ENCODE assay signal across 24 mouse cellular contexts in the genomic region with DNA sequence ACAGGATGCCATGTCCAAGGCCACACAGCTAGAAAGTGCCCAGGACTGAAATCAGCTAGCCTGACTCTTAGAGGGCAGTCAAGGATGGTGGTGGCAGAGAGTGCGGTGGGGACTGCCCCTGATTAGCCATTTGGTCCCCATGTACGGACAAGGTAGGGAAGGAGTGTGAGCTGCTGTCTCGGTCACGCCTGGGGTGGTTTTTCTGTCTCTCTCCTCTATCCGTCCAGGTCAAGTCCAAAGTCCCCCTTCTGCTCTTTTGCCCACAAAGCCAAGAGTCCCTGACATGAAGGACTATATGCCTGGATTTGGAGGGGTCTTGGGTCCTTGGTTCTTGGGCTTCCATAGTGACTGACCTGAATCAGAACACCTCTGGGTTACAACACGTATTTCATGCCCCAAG. TPM values are rescaled to one million over a fixed set of nuclear protein-coding genes. Genes with fewer than 3 reads are reported as not detected.
A peak's percentile ranks its signal among the peaks of the same experiment; 100 is the strongest.
DNase-seq lines count a peak whose midpoint lies in the region; ATAC-seq lines count a peak whose summit lies in the region.
"Had no signal": no experiment of that assay in that cellular context is flagged by ENCODE, and none has a peak within 500 bp of the region (broad histone marks: within the 10 kb centered on the region; RNA-seq: fewer than 3 reads in every experiment).

No protein-coding gene starts in this region.

- no peak overlapping the region for H3K9ac ChIP-seq in liver, embryonic 16.5 days (ENCODE audit: low read depth, low read length)
- H3K9ac ChIP-seq: embryonic facial prominence, embryonic 15.5 days; forebrain, embryonic 13.5 days; neural tube, embryonic 12.5 days had no signal

- no peaks in the 10 kb centered on the region for H3K9me3 ChIP-seq in erythroblast, embryonic 14.5 days (ENCODE audit: control insufficient read depth, low read length)
- no peaks in the 10 kb centered on the region for H3K9me3 ChIP-seq in liver, embryonic 16.5 days (replicated peaks; ENCODE audit: control insufficient read depth, low read length)
- H3K9me3 ChIP-seq: embryonic facial prominence, embryonic 15.5 days; forebrain, embryonic 13.5 days; neural tube, embryonic 12.5 days had no signal

- peak; percentile 70 for DNase-seq in kidney, adult 18-20 months
- peak; percentile 66 for DNase-seq in kidney, postnatal 14 days
- no peak for DNase-seq in urinary bladder, postnatal 25 days (ENCODE audit: low spot score)
- DNase-seq in thymus, postnatal 25 days: no peak
- DNase-seq in left cerebral cortex, adult 18-20 months (ENCODE audit: low spot score in 2 of 2): no peak
- DNase-seq: adrenal gland, postnatal 14 days; cerebellum, adult 18-20 months; gastrocnemius, postnatal 25 days; heart, postnatal 14 days; layer of hippocampus, postnatal 36 days; left cerebral cortex, postnatal 4 days; lung, adult 2 months; lung, postnatal 36 days; right cerebral cortex, postnatal 14 days; thymus, postnatal 36 days had no signal

- peak overlapping the region; percentile 47 for H3K4me3 ChIP-seq in erythroblast, embryonic 14.5 days (replicated peaks)
- H3K4me3 ChIP-seq in liver, embryonic 16.5 days (ENCODE audit: low read depth, low read length): peak overlapping the region; percentile 55
- H3K4me3 ChIP-seq: embryonic facial prominence, embryonic 15.5 days; forebrain, embryonic 13.5 days; neural tube, embryonic 12.5 days had no signal

- H3K27ac ChIP-seq in liver, embryonic 16.5 days (ENCODE audit: low read length): 0 out of 2 replicates have a peak overlapping the region, but pooled peaks have one; percentile 1
- H3K27ac ChIP-seq: embryonic facial prominence, embryonic 15.5 days; forebrain, embryonic 13.5 days; neural tube, embryonic 12.5 days had no signal

- peak overlapping the region; percentile 25 for H3K4me2 ChIP-seq in liver, embryonic 16.5 days (ENCODE audit: low read depth, low read length)
- H3K4me2 ChIP-seq: embryonic facial prominence, embryonic 15.5 days; forebrain, embryonic 13.5 days; midbrain, embryonic 11.5 days; neural tube, embryonic 12.5 days had no signal

- H3K27me3 ChIP-seq in erythroblast, embryonic 14.5 days (ENCODE audit: control insufficient read depth): no peaks in the 10 kb centered on the region
- no peaks in the 10 kb centered on the region for H3K27me3 ChIP-seq in liver, embryonic 16.5 days (ENCODE audit: control insufficient read depth, insufficient read depth, low read depth, low read length)
- H3K27me3 ChIP-seq: embryonic facial prominence, embryonic 15.5 days; forebrain, embryonic 13.5 days had no signal

- no peaks in the 10 kb centered on the region for H3K4me1 ChIP-seq in erythroblast, embryonic 14.5 days (ENCODE audit: control insufficient read depth)
- H3K4me1 ChIP-seq in liver, embryonic 16.5 days (ENCODE audit: control insufficient read depth, low read depth, low read length): peaks cover 16% of the 10 kb centered on the region
- H3K4me1 ChIP-seq: forebrain, embryonic 13.5 days had no signal

- WGBS in liver, embryonic 16.5 days (ENCODE audit: insufficient replicate concordance): 57% methylated on average over 6 of the region's 6 CpGs

- ATAC-seq in erythroblast, adult 5-6 weeks (replicated peaks; ENCODE audit: low FRiP score, poor library complexity, severe bottlenecking): no peak
- no peak for ATAC-seq in liver, embryonic 16.5 days (ENCODE audit: low read depth)
- ATAC-seq: forebrain, embryonic 13.5 days; hindbrain, embryonic 16.5 days had no signal

- H3K36me3 ChIP-seq in erythroblast, embryonic 14.5 days (ENCODE audit: control insufficient read depth): no peaks in the 10 kb centered on the region; the same call in 1 of the 2 replicates
- H3K36me3 ChIP-seq in liver, embryonic 16.5 days (ENCODE audit: control insufficient read depth, insufficient read depth): no peaks in the 10 kb centered on the region
- H3K36me3 ChIP-seq: embryonic facial prominence, embryonic 15.5 days; neural tube, embryonic 12.5 days had no signal

RNA-seq across cellular contexts. Expression of a gene that starts 1.3 kb away (rescaled TPM):
- 0.07 and 0.15 TPM in 2 replicates for polyA plus RNA-seq in erythroblast, embryonic 14.5 days (2012)
- 4.0 and 10.0 TPM in 2 replicates for total RNA-seq in erythroblast, adult 5-6 weeks (2015; ENCODE audit: low replicate concordance)
- 0.77 and 6.7 TPM in 2 replicates for total RNA-seq in erythroblast, adult 5-6 weeks (2017; ENCODE audit: low replicate concordance)
- 129 and 145 TPM in 2 replicates for polyA plus RNA-seq in liver, embryonic 16.5 days (2015; fragmentation: Nextera tagmentation; extraction: Ambion mirVana)
- total RNA-seq in left cerebral cortex, adult 18-20 months (2021): 1 to 10 TPM; 4.6 to 4.8 TPM
- polyA plus RNA-seq: forebrain, embryonic 13.5 days had no signal

RNA-seq across cellular contexts. Expression of a gene that starts 13.0 kb away (rescaled TPM):
- polyA plus RNA-seq in erythroblast, embryonic 14.5 days (2012): 0.07 and 0.08 TPM in 2 replicates
- 1.2 TPM in 1 of 2 replicates, not detected in the other for total RNA-seq in erythroblast, adult 5-6 weeks (2015; ENCODE audit: low replicate concordance)
- 1.2 TPM in 1 of 2 replicates, not detected in the other for total RNA-seq in erythroblast, adult 5-6 weeks (2017; ENCODE audit: low replicate concordance)
- polyA plus RNA-seq in liver, embryonic 16.5 days (2015; fragmentation: Nextera tagmentation; extraction: Ambion mirVana): 0.75 and 0.76 TPM in 2 replicates
- 100 to 1,000 TPM; 805 to 862 TPM for total RNA-seq in left cerebral cortex, adult 18-20 months (2021)

RNA-seq across cellular contexts. Expression of a gene that starts 37.3 kb away (rescaled TPM):
- not detected in 2 replicates for polyA plus RNA-seq in erythroblast, embryonic 14.5 days (2012)
- total RNA-seq in erythroblast, adult 5-6 weeks (2015; ENCODE audit: low replicate concordance): not detected in 2 replicates
- total RNA-seq in erythroblast, adult 5-6 weeks (2017; ENCODE audit: low replicate concordance): not detected in 2 replicates
- 0.51 and 1.1 TPM in 2 replicates for polyA plus RNA-seq in liver, embryonic 16.5 days (2015; fragmentation: Nextera tagmentation; extraction: Ambion mirVana)
- 1 to 10 TPM in 1 of 2 experiments, not detected in 1; 1.2 TPM for total RNA-seq in left cerebral cortex, adult 18-20 months (2021)
- total RNA-seq: layer of hippocampus, postnatal 36 days; left cerebral cortex, postnatal 4 days; monocyte, adult 5-6 weeks had no signal
- polyA plus RNA-seq: forebrain, embryonic 13.5 days had no signal

RNA-seq across cellular contexts. Expression of a gene that starts 41.9 kb away (rescaled TPM):
- 0.46 and 0.52 TPM in 2 replicates for polyA plus RNA-seq in erythroblast, embryonic 14.5 days (2012)
- total RNA-seq in erythroblast, adult 5-6 weeks (2015; ENCODE audit: low replicate concordance): 20.9 and 27.9 TPM in 2 replicates
- 4.9 and 6.2 TPM in 2 replicates for total RNA-seq in erythroblast, adult 5-6 weeks (2017; ENCODE audit: low replicate concordance)
- polyA plus RNA-seq in liver, embryonic 16.5 days (2015; fragmentation: Nextera tagmentation; extraction: Ambion mirVana): 10.2 and 11.6 TPM in 2 replicates
- total RNA-seq in left cerebral cortex, adult 18-20 months (2021): 100 to 1,000 TPM; 105 to 106 TPM

RNA-seq across cellular contexts. Expression of a gene that starts 54.7 kb away (rescaled TPM):
- polyA plus RNA-seq in erythroblast, embryonic 14.5 days (2012): 0.03 TPM in 1 of 2 replicates, not detected in the other
- total RNA-seq in erythroblast, adult 5-6 weeks (2015; ENCODE audit: low replicate concordance): not detected in 2 replicates
- not detected in 2 replicates for total RNA-seq in erythroblast, adult 5-6 weeks (2017; ENCODE audit: low replicate concordance)
- 0.02 and 0.12 TPM in 2 replicates for polyA plus RNA-seq in liver, embryonic 16.5 days (2015; fragmentation: Nextera tagmentation; extraction: Ambion mirVana)
- 10 to 100 TPM; 32.9 to 35.9 TPM for total RNA-seq in left cerebral cortex, adult 18-20 months (2021)

Comparison
In these comparisons a context has a peak if more than half of its experiments do, and no peak if none do; other contexts are left out.
1. DNase-seq: peak in kidney, adult 18-20 months (single experiment) and kidney, postnatal 14 days (single experiment); none in urinary bladder, postnatal 25 days (single experiment), thymus, postnatal 25 days (single experiment) and left cerebral cortex, adult 18-20 months (0 of 2).
2. RNA of a gene that starts 13.0 kb away (total RNA-seq): 805 to 862 TPM in left cerebral cortex, adult 18-20 months; 1.2 TPM in erythroblast, adult 5-6 weeks; every median in the first group is over 100 times any median in the second.